Mouse (Mus musculus) erythroblast, adult 5-6 weeks (primary cell): ENCODE data around the gene Ppp1r15b. TPM values are rescaled to one million over a fixed set of nuclear protein-coding genes. Genes with fewer than 3 reads are reported as not detected.

ENCODE experiments used
- ATAC-seq: replicated peaks from 2 replicates; pipeline ENCODE4 v1.8.0; 2016; ENCODE audit warnings: moderate number of reproducible peaks, mild to moderate bottlenecking, moderate TSS enrichment, inconsistent platforms; ENCODE audit not compliant: poor library complexity, low FRiP score, severe bottlenecking
- total RNA-seq, 2 experiments: library from RNA; stranded (forward) in 1 of 2; stranded (reverse) in 1 of 2; fragments of 150-400 nt in 1 of 2; fragments of 200-764, 138-1000 nt in 1 of 2; gene quantifications; 2 replicates each; pipeline versions ENCODE4 v1.2.3 to v1.2.4; 2015 to 2017; ENCODE audit warnings: low replicate concordance in 2 of 2

The Ppp1r15b gene
- total RNA-seq, 2 experiments from 2014 or later, result 37.1 to 72.2 TPM

GRCm38 (mm10) chr1:133150556-133150955, 19.6 kb downstream of the Ppp1r15b start:
- no peak for ATAC-seq

- ATAC-seq, result no peak
Observed at GRCm38 (mm10) chr1:133152213-133152612, 21.3 kb downstream of the Ppp1r15b start.

- ATAC-seq, result no peak
Observed at GRCm38 (mm10) chr1:133155270-133155669, 24.3 kb downstream of the Ppp1r15b start.

- ATAC-seq, result no peak
Observed at GRCm38 (mm10) chr1:133159128-133159564, 28.2 kb downstream of the Ppp1r15b start.

- ATAC-seq, result no peak
Observed at GRCm38 (mm10) chr1:133161559-133161958, 30.6 kb downstream of the Ppp1r15b start.

GRCm38 (mm10) chr1:133162046-133162445, 31.1 kb downstream of the Ppp1r15b start:
- no peak for ATAC-seq

- no peak for ATAC-seq
Observed at GRCm38 (mm10) chr1:133162981-133163380, 32.0 kb downstream of the Ppp1r15b start.

- no peak for ATAC-seq
Observed at GRCm38 (mm10) chr1:133163820-133164431, 33.0 kb downstream of the Ppp1r15b start, which contains the start of gene Plekha6. TSS of gene Plekha6 (plus strand) at chr1:133164210.

GRCm38 (mm10) chr1:133164591-133165011, 33.7 kb downstream of the Ppp1r15b start:
- ATAC-seq, result no peak

GRCm38 (mm10) chr1:133165111-133165510, 34.2 kb downstream of the Ppp1r15b start:
- no peak for ATAC-seq

- ATAC-seq, result no peak
Observed at GRCm38 (mm10) chr1:133168318-133169060, 37.5 kb downstream of the Ppp1r15b start.

- ATAC-seq, result no peak
Observed at GRCm38 (mm10) chr1:133170196-133170595, 39.3 kb downstream of the Ppp1r15b start.

GRCm38 (mm10) chr1:133171357-133171756, 40.4 kb downstream of the Ppp1r15b start:
- ATAC-seq, result no peak

- no peak for ATAC-seq
Observed at GRCm38 (mm10) chr1:133175150-133175549, 44.2 kb downstream of the Ppp1r15b start.

GRCm38 (mm10) chr1:133177480-133178172, 46.7 kb downstream of the Ppp1r15b start:
- peak; percentile 78; the same call in 1 of the 2 replicates for ATAC-seq

- no peak for ATAC-seq
Observed at GRCm38 (mm10) chr1:133178732-133179440, 47.9 kb downstream of the Ppp1r15b start.

GRCm38 (mm10) chr1:133181072-133182015, 50.4 kb downstream of the Ppp1r15b start:
- ATAC-seq, result no peak

GRCm38 (mm10) chr1:133182016-133182705, 51.2 kb downstream of the Ppp1r15b start:
- no peak for ATAC-seq
